Mouse (Mus musculus) liver, postnatal 0 days (tissue): ENCODE measurements at regions not wholly inside any gene's neighbourhood (a gene's known extent, or its start where the extent isn't known, plus 50 kb on each side); places are given as distances from the start of the nearest gene placed in this dataset.
A peak's percentile ranks its signal among the peaks of the same experiment; 100 is the strongest.

Experiments
- CTCF ChIP-seq: sonication (generic); IDR thresholded peaks from 2 replicates; pipeline ENCODE4 v1.5.1; 2016; ENCODE audit warnings: antibody characterized with exemption, low read depth
- EP300 ChIP-seq: IDR thresholded peaks from 2 replicates; pipeline ENCODE4 v1.6.1; 2016; ENCODE audit warnings: antibody characterized with exemption, low read depth, mild to moderate bottlenecking

DNA sequence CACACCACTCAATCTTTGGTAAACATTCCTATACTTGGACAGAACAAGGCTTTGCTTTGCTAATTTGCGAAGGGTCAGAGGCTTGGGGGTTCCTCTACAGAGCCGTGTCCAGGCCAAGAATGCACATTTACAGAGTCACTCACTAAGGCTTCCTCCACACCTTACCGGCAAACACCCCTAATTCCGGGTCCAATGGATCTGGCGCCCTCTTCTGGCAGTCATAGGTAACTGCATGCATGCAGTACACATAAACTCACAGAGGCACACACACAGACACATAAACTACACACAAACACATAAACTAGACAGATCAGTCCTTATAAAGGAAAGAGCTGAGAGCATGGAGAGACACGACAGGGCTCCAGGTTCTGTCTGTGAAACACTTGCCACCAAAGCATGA, 119.2 kb upstream of the Lhx5 start:
- TF ChIP-seq CTCF (peak; percentile 59), EP300 (no peak)
